Mouse (Mus musculus) cerebellum, adult 2 months (tissue): ENCODE measurements around the gene Gldn.

Source experiments
- CTCF ChIP-seq: fragments of 200-500 bp; IDR thresholded peaks from 2 replicates; pipeline ENCODE4 v1.5.1; 2011; ENCODE audit warnings: low read depth, mild to moderate bottlenecking, control low read depth, low read length, moderate library complexity, borderline replicate concordance; ENCODE audit not compliant: insufficient read depth
- POLR2A ChIP-seq: fragments of 200-500 bp; IDR thresholded peaks from 2 replicates; pipeline ENCODE4 v1.6.1; 2011; ENCODE audit warnings: low read length, control low read depth, borderline replicate concordance; ENCODE audit not compliant: insufficient read depth

DNA sequence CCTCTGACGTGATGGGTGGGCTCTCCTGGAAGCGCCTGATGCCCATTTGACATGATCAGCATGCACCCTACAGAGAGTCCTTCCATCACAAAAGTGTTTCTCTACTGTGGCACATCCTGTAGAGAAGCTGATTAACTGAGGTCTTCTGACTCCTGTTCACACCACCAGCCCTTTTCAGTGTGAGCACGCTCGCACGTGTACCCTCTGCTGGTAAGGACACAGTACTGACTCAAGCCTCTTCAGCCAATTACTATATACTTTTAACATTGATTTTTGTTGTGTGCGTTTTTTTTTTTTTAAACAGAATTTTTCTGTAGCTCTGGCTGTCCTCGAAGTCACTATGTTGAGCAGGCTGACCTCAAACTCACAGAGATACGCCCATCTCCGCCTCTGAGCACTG lies 30.1 kb downstream of the Gldn start:
- TF ChIP-seq POLR2A = no peak
- TF ChIP-seq CTCF = no peak
